Mouse (Mus musculus): ENCODE measurements around the gene Cluh.

DNA sequence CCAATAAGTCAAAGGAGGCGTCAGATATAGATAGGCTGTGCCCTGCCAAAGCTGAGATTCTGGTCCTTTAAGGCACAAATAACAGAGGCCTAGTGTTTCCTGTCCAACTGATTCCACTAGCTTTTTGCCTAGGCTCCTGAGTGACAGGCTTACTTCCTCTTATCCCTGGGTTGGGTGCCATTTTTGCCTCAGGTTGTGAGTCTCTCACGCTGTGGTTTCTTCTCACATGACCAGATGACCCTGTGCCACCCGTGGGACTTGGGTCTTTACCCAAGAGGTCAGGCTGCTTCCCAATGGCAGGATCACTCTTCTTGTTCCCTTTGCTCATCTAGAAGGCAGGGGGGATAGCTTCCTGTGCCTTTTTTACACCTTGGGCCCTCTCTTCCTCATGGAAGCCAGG is 15.0 kb downstream of the Cluh start:
- TF ChIP-seq ZC3H11A (IDR thresholded peaks at IDR 0.05; ENCODE audit: borderline replicate concordance, low read depth, low read length) = no peak
- no peak for TF ChIP-seq CHD2 (IDR thresholded peaks at IDR 0.05; ENCODE audit: low read depth, low read length)
